Mouse (Mus musculus) heart, adult 9 months (tissue): ENCODE measurements around the gene Rassf1.
A peak's percentile ranks its signal among the peaks of the same experiment; 100 is the strongest.

Experiments
- DNase-seq, 2 experiments: peaks; one replicate each; pipeline ENCODE4 v3.0.0; 2022; ENCODE audit warnings: low spot score in 2 of 2

The Rassf1 gene

GRCm38 (mm10) chr9:107580501-107581317, 29.4 kb downstream of the Rassf1 start, which contains the start of gene Hyal3:
TSS of gene Hyal3 (plus strand) at chr9:107580818.
- DNase-seq: peak; percentile 93

- no peak for DNase-seq
Measured at GRCm38 (mm10) chr9:107581584-107581983, 30.2 kb downstream of the Rassf1 start.

DNA sequence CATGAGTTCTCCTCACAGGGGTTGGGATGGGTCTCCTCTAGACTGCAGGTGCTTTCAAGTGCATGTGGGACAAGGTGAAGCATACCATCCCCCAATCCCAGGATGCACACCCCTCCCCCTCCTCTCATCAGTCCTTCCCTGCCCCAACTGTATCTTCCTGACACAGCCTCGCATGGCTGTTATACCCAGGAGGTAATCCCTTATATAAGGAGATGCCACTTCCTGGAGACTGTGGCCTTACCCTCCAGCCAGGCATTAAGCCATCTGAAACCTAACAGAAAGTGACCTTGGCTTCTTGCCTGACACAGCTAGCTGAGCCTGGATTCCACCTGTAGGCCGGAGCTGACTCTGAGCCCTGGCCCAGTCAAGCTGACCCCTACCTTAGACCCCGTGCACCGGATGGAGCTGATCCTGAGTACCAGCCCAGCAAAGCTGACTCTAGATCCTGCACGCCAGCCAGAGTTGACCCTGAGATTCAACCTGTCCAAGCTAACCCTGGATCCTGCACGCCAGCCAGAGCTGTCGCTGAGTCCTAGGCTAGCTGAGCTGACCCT, 31.2 kb downstream of the Rassf1 start:
- no peak for DNase-seq

- no peak for DNase-seq
Measured at GRCm38 (mm10) chr9:107583174-107583573, 31.8 kb downstream of the Rassf1 start.

DNA sequence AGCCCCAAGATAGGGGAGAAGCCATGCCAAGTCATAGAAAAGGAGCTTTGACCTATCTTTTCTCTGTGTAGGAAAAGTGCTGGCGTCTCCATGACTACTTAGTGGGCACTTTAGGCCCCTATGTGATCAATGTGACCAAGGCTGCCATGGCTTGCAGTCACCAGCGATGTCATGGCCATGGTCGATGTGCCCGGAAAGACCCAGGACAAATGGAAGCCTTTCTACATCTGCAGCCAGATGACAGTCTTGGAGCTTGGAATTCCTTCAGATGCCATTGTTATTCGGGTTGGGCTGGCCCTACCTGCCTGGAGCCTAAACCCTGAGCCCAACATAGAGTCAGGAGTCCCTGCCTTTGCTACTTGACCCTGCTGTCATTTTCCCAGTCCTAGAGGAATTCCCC, 35.1 kb downstream of the Rassf1 start:
- no peak for DNase-seq

DNA sequence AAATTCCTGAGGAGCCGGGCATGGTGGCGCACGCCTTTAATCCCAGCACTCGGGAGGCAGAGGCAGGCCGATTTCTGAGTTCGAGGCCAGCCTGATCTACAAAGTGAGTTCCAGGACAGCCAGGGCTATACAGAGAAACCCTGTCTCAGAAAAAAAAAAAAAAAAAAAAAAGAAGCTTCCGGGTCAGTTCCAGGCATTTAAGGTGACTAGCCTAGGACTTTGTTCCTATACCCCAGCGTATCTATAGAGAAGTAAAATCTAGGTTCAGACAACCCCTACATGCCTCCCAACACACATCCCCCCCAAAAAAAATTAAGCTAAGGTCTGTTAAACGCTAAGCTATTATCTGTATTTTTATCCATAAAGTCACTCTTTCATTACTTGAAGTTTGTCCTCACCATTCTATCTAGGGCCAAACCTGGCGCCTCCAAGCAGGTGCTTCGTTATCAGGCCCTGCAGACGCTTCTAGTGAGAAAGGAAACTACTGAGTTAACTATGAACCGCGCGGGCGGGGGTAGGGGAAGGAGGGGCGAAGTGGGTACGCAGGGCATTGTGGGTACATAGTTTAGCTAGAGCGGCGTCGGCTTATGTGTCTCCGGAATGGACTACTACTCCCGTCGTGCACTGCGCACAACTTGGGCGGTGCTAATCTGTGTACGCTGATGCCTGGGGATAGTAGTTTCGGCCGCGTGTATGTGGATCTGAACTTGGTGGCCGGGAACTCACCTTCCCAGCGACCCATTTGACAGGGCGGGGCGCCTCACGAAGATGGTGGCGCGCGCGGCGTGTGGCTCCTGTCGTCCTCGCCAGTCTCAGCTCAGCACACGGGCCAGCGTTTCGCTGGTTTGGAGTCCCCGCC, 35.8 kb downstream of the Rassf1 start, which contains the start of gene Ifrd2:
Gene Ifrd2 (plus strand): TSS at position 669 of the 859 bp plus-strand sequence.
- DNase-seq: peak; percentile 98 to 99

DNA sequence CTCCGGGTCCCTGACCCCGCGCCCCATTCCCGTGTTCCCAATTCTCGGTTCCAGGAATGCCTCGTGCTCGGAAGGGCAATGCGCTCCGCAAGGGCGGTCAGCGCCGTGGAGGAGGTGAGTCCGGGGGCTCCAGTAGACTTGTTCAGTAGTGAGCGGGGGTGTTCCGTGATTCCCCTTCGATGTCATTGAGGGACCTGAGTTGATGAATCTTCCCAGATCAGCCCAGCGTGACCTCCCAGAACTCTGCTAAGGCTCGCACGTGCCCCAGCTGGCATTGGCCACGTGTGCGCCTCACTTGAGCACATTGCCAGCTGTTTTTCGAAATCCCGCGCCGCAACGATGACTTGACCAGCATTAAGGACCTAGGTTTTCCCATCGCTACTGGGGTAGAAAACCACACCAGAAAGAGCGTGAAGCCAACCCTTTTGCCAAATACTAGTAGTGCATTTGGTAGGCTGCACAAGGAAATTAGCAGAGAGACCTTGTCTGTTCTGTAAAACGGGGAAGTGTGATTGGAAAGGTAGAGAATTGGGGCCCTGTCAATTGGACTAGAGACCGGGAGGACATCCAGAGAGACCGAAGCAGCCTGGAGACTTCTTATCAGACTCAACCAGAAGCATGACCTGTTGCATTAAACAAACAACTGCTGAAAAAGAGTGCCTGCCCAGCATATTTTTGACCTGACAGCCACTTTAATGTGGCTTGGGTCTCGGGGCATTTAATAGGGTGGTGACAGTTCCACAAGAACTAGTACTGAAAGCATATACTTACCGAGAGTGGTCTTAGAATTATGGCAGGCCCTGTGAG, 36.7 kb downstream of the Rassf1 start:
- peak; percentile 55 to 64 for DNase-seq

DNA sequence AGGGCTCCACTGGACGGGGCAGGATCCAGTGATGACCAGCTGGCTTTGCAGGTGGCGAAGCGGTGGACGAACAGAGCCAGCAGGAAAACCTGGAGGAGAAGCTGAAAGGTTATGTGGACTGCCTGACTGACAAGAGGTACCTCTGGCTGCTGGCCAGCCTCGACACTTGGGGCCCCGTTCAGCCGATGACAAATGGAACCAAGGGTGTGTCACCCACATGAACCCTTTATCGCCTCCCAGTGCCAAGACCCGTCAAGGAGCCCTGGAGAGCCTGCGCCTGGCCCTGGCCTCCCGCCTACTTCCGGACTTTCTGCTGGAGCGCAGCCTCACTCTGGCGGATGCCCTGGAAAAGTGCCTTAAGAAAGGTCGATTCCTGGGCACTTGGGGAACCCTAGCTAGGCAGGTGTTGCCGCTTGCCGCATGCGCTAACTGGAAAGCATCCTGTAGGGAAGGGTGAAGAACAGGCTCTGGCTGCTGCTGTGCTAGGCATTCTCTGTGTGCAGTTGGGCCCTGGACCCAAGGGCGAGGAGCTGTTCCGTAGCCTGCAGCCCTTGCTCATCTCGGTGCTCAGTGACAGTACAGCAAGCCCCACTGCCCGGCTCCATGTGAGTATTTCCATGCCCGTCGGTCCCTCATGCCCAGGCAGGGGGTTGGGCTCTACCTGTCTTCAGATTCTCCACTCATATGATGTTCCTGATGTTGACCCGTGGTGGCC, 38.9 kb downstream of the Rassf1 start:
- peak; percentile 58 to 62 for DNase-seq

DNA sequence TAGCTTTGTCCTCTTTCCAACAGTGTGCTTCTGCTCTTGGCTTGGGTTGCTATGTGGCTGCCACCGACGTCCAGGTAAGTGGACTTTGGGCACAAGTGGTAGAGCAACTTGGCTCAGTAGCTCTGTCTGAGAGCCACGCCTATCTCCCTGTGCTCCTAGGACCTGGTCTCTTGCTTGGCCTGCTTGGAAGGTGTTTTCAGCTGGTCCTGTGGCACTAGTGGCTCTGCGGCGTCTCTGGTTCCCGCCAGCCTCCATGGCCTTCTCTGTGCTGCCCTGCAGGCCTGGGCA, 39.4 kb downstream of the Rassf1 start:
- DNase-seq: no peak

DNA sequence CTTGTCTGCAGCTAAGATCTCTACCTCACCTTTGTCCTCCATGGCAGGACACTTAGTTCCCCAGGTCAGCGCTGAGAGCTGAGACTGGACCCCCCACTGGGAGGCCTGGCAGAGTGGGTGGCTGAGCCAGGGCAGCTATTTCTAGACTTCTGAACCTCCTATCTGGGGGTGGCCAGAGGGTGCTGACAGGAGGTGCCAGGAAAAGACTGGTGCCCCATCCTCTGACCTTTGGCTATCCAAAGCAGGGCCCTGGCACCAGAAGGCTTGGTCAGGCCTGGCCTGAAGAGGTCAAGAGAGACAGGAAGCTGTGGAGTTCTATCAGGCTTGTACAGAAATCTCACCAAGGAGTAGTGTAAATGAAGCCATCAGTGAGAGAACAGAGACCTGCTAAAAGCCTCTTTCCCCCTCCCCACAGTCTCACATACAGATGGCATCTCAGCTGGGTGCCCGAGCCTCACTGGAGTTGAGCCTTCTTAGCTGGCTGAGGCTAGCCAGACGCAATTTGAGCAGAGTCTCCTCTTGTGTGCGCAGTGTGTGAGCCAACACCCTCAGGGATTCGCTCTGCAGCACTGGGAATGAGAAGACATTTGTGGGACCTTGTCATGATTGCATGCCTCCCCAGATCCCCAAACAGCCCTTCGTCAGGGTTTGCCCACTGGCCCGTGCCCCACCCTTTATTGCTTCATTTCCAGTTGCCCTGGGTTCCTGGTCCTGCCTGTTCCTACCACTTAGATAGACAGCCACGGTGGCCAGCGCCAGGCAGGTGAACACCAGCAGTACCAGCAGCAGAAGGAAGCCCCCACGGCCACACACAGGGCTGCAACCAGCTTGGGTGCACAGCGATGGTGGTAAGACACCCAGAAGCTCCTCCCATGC, 42.0 kb downstream of the Rassf1 start:
- DNase-seq: peak; percentile 74 to 76

DNA sequence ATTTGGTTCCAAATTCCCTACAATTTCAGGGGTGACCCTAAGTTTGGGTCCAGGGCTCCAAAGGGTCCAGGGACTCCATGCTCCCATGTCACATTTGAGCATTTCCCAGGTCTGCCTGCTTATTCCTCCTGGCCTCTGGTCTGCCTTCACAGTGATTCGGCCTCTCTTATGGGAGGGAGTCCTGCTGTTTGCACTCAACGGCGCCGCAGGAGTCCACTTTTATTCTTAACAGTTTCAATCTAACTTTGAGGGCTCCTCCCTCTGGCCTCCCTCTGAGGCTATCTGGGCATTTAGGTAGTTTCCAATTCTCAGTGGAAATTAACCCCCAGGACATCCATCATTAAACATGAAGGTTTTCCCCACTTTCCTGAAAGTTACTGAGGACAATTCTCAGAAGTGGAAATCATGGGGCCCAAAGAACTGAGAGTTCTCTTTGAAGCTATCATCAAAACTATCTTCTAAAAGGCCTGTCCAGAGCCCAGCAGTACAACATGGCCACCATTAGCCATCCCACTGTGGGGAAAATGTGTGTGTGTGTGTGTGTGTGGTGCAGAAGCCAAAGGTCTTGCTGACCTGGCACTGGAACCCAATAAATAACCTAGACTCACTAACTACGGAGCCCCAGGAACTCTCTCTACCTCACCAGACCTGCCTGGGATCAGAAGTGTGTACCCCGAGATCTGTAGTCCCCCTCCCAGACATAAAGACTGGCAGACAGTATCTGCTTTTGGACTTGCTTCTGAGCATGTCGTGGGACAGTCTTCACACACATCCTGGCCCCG, 43.1 kb downstream of the Rassf1 start:
- no peak for DNase-seq

DNA sequence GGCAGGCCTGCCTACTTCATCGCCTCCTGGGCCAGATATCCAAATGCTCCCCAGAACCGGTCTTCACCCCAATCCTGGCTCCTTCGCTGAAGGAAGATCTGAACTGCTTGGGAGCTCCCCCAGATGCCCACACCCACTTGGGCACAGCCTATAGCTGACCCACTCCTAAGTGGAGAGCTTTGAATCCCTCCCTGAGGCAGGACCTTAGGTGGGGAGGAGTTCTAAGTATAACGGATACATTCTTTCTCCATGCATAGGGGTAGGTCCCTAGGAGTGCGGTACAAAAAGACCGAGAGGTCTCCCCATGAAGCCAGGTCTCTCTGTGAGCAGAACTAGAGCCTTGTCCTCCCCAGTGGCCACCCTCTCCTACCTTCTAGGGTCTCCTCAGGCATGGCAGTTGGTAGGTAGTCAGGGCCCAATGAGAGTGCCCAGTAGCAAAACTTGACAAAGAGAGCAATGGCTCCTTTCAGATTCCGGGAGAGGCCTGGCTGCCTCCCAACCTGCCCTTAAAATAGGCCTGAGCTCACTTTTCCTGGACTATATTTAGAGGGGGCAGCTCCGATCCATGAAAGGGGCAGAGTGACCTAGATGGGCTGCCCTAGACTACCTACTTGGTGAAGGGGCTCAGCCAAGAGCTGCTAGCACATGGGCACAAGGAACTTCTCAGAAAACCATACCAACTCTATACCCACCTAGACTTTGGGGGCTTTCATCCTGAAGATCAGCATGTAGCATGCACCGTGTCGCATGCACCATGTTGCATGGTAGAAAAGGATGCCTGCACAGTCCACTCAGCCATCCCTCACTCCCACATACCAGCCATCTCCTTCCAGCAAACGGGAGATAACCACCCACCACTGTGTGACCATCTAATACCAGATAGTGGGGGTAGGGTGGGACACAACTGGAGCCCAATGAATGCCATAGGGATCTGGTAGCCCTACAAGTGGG, 45.5 kb downstream of the Rassf1 start:
- DNase-seq: peak; percentile 74 to 85

GRCm38 (mm10) chr9:107598385-107598784, 47.0 kb downstream of the Rassf1 start:
- no peak for DNase-seq

GRCm38 (mm10) chr9:107599433-107599832, 48.1 kb downstream of the Rassf1 start:
- DNase-seq: no peak

GRCm38 (mm10) chr9:107599842-107600241, 48.5 kb downstream of the Rassf1 start:
- no peak for DNase-seq

DNA sequence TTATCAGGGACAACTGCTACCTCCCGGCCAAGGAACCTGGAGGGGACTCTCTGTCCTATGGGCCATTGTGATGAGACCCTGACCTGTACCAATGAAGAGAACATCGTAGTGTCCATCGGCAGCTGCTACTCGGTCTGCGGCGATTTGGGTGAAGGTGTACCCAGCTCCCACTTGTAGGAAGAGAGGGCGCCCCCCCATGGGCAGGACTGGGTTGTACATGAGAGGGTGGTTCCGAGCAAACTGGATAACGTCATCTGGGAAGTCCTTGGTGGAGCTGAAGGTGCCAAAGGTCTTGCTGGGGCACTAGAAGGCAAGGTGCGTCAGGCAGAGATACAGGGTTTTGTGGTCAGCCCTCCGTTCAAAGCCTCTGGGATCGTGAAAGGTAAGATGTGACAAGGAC, 49.4 kb downstream of the Rassf1 start:
- DNase-seq: no peak

DNA sequence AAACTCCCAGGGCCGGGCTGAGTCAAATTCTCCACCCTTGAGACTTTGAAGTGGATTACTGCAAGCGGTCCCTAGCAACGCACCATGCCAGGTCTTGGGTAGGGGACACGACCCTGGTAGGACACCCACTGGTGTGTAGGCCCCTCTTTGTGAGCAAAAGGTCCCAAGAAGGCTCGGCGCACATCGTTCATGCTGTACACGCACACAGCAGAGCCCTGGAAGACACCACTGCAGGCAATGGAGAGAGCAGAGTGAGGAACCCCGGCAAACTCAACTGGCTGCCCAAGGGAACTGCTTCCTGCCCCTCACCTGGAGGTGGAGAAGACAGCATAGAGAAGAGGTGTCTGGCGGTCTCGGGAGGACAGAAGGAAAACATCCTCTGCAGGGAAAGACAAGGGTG, 49.9 kb downstream of the Rassf1 start:
- no peak for DNase-seq

- peak; percentile 84 to 91 for DNase-seq
Measured at GRCm38 (mm10) chr9:107602068-107602648, 50.8 kb downstream of the Rassf1 start.
